Mouse (Mus musculus): ENCODE measurements around the gene Ern1. TPM values are rescaled to one million over a fixed set of nuclear protein-coding genes. Genes with fewer than 3 reads are reported as not detected.
A peak's percentile ranks its signal among the peaks of the same experiment; 100 is the strongest.

Gene Ern1
- total RNA-seq (2014; fragmentation: Nextera tagmentation) = 13.7 and 14.2 TPM in 2 replicates
- total RNA-seq (2017) = 7.0 and 9.8 TPM in 2 replicates

GRCm38 (mm10) chr11:106487733-106488115 is at the start of gene Ern1:
TSS of gene Ern1 (minus strand) at chr11:106487852.
- ATAC-seq (replicated peaks; ENCODE audit: low FRiP score, low TSS enrichment, poor library complexity, severe bottlenecking) = peak; percentile 96

GRCm38 (mm10) chr11:106536253-106536912 is 48.7 kb upstream of the Ern1 start:
- ATAC-seq (replicated peaks; ENCODE audit: low FRiP score, low TSS enrichment, poor library complexity, severe bottlenecking) = peak; percentile 75

- no peak for ATAC-seq (replicated peaks; ENCODE audit: low FRiP score, low TSS enrichment, poor library complexity, severe bottlenecking)
Measured at GRCm38 (mm10) chr11:106535660-106536252, 48.1 kb upstream of the Ern1 start.

GRCm38 (mm10) chr11:106532248-106532790 is 44.7 kb upstream of the Ern1 start:
- ATAC-seq (replicated peaks; ENCODE audit: low FRiP score, low TSS enrichment, poor library complexity, severe bottlenecking) = no peak

GRCm38 (mm10) chr11:106529786-106530185 is 42.1 kb upstream of the Ern1 start:
- ATAC-seq (replicated peaks; ENCODE audit: low FRiP score, low TSS enrichment, poor library complexity, severe bottlenecking) = no peak

- ATAC-seq (replicated peaks; ENCODE audit: low FRiP score, low TSS enrichment, poor library complexity, severe bottlenecking) = no peak
Measured at GRCm38 (mm10) chr11:106529113-106529512, 41.5 kb upstream of the Ern1 start.

- ATAC-seq (replicated peaks; ENCODE audit: low FRiP score, low TSS enrichment, poor library complexity, severe bottlenecking) = no peak
Measured at GRCm38 (mm10) chr11:106527926-106528325, 40.3 kb upstream of the Ern1 start.

- ATAC-seq (replicated peaks; ENCODE audit: low FRiP score, low TSS enrichment, poor library complexity, severe bottlenecking) = no peak
Measured at GRCm38 (mm10) chr11:106527147-106527821, 39.6 kb upstream of the Ern1 start.

GRCm38 (mm10) chr11:106522538-106522937 is 34.9 kb upstream of the Ern1 start:
- ATAC-seq (replicated peaks; ENCODE audit: low FRiP score, low TSS enrichment, poor library complexity, severe bottlenecking) = 0 out of 2 replicates have a peak, but pooled peaks have one; percentile 17

GRCm38 (mm10) chr11:106521612-106522011 is 34.0 kb upstream of the Ern1 start:
- 0 out of 2 replicates have a peak, but pooled peaks have one; percentile 39 for ATAC-seq (replicated peaks; ENCODE audit: low FRiP score, low TSS enrichment, poor library complexity, severe bottlenecking)

- no peak for ATAC-seq (replicated peaks; ENCODE audit: low FRiP score, low TSS enrichment, poor library complexity, severe bottlenecking)
Measured at GRCm38 (mm10) chr11:106520404-106520803, 32.8 kb upstream of the Ern1 start.

- ATAC-seq (replicated peaks; ENCODE audit: low FRiP score, low TSS enrichment, poor library complexity, severe bottlenecking) = no peak
Measured at GRCm38 (mm10) chr11:106519519-106519918, 31.9 kb upstream of the Ern1 start.

GRCm38 (mm10) chr11:106518391-106518790 is 30.7 kb upstream of the Ern1 start:
- ATAC-seq (replicated peaks; ENCODE audit: low FRiP score, low TSS enrichment, poor library complexity, severe bottlenecking) = no peak

GRCm38 (mm10) chr11:106515079-106515745 is 27.6 kb upstream of the Ern1 start:
- ATAC-seq (replicated peaks; ENCODE audit: low FRiP score, low TSS enrichment, poor library complexity, severe bottlenecking) = peak; percentile 82

- ATAC-seq (replicated peaks; ENCODE audit: low FRiP score, low TSS enrichment, poor library complexity, severe bottlenecking) = 0 out of 2 replicates have a peak, but pooled peaks have one; percentile 10
Measured at GRCm38 (mm10) chr11:106514446-106514845, 26.8 kb upstream of the Ern1 start.

GRCm38 (mm10) chr11:106513166-106513565 is 25.5 kb upstream of the Ern1 start:
- peak; percentile 43; the same call in 1 of the 2 replicates for ATAC-seq (replicated peaks; ENCODE audit: low FRiP score, low TSS enrichment, poor library complexity, severe bottlenecking)

GRCm38 (mm10) chr11:106512006-106512390 is 24.3 kb upstream of the Ern1 start:
- ATAC-seq (replicated peaks; ENCODE audit: low FRiP score, low TSS enrichment, poor library complexity, severe bottlenecking) = no peak

GRCm38 (mm10) chr11:106511236-106512005 is 23.8 kb upstream of the Ern1 start:
- ATAC-seq (replicated peaks; ENCODE audit: low FRiP score, low TSS enrichment, poor library complexity, severe bottlenecking) = no peak

GRCm38 (mm10) chr11:106507638-106508037 is 20.0 kb upstream of the Ern1 start:
- peak; percentile 32; the same call in 1 of the 2 replicates for ATAC-seq (replicated peaks; ENCODE audit: low FRiP score, low TSS enrichment, poor library complexity, severe bottlenecking)
